Mouse (Mus musculus) ES-E14 (cell line): ENCODE data around the gene Cpne5.

Experiments used
- CHD2 ChIP-seq: IDR thresholded peaks from 2 replicates; pipeline ENCODE4 v1.6.1; 2014; ENCODE audit warnings: mild to moderate bottlenecking, low read depth, low read length, inconsistent platforms
- HCFC1 ChIP-seq: IDR thresholded peaks from 2 replicates; pipeline ENCODE4 v1.6.1; 2012; ENCODE audit warnings: low read length, inconsistent platforms, borderline replicate concordance; ENCODE audit not compliant: insufficient read depth
- ZC3H11A ChIP-seq: IDR thresholded peaks from 2 replicates; pipeline ENCODE4 v1.6.1; 2012; ENCODE audit warnings: low read depth, mild to moderate bottlenecking, inconsistent platforms, low read length, borderline replicate concordance
- ZNF384 ChIP-seq: IDR thresholded peaks from 2 replicates; pipeline ENCODE4 v1.6.1; 2012; ENCODE audit warnings: low read depth, low read length, inconsistent platforms

DNA sequence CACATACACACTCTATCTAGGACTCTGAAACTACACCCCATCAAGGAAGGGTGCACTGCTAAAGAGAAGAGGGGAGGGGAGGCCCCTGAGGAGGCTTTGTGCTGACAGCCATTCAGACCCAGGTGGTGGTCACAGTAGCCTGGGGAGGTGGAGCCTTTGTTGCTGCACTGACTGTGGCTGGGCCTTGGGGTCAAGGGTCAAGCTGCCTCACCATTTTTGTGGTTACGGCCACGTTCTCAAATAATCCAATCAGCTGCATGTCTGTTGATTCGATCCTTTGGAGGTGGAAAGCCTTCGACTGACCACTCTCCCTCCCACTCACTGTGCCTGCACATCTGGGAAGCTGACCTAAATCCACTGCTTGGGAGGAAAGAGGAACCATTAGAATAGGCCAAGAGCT, 42.4 kb downstream of the Cpne5 start:
- TF ChIP-seq ZC3H11A (no peak), CHD2 (no peak), ZNF384 (no peak), HCFC1 (no peak)
